Comparison of ENCODE assay signal across 9 mouse cellular contexts in the genomic region with DNA sequence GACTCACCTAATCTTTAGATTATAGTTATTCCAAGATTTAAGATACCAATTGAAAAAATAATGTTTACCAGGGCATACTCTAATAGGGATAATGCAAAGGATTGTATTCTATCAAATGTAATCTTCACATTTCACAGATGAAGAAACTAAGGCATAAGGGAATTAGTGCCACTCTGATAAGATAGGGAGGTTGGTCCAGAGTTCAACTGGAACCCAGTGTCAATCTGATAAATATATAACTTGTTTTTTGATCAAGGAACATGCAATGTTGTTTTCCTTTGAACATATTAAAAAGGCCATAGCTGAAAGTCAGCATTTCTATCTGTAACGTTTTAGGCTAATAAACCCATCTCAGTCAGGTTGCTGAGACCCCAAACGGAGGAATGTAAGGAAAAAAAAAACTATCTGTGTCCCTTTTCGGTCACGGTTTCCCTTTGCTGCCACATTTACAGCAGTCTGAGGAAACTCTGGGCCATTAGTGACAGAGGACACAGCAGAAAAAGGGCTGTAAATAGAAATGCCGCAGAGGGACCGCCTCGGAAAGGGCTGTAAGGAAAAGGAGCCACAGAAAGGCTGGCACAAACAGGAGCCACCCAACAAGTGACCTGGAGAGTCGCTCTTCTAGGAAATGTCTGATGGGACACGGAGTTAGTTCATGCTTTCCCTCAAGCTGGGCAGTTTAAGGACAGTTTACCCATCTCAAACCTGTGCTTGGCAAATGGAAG.
"Had no signal": no experiment of that assay in that cellular context is flagged by ENCODE, and none has a peak within 500 bp of the region (broad histone marks: within the 10 kb centered on the region; RNA-seq: fewer than 3 reads in every experiment).

No protein-coding gene starts in this region.

- H3K27me3 ChIP-seq: limb, embryonic 12.5 days; liver, embryonic 15.5 days; midbrain, embryonic 13.5 days had no signal

- H3K9me3 ChIP-seq: limb, embryonic 12.5 days; liver, embryonic 15.5 days; midbrain, embryonic 13.5 days had no signal

- H3K9ac ChIP-seq: limb, embryonic 12.5 days; liver, embryonic 15.5 days; midbrain, embryonic 13.5 days had no signal

- H3K4me3 ChIP-seq: limb, embryonic 12.5 days; liver, embryonic 15.5 days; midbrain, embryonic 13.5 days had no signal

- ATAC-seq: lung, postnatal 0 days; midbrain, embryonic 13.5 days had no signal

- H3K27ac ChIP-seq: limb, embryonic 12.5 days; liver, embryonic 15.5 days; midbrain, embryonic 13.5 days had no signal

- DNase-seq: lung, adult 2 months; lung, postnatal 36 days; right cerebral cortex, postnatal 14 days; thymus, postnatal 36 days had no signal

- H3K4me2 ChIP-seq: limb, embryonic 12.5 days; liver, embryonic 11.5 days; liver, embryonic 15.5 days; midbrain, embryonic 13.5 days had no signal
